Mouse (Mus musculus) natural killer cell, adult 2 months (primary cell): ENCODE data around the gene Fosl2.

Source experiments
- DNase-seq, 2 experiments: peaks; one replicate each; pipeline ENCODE4 v3.0.0; 2022; ENCODE audit warnings: low spot score in 2 of 2

The Fosl2 gene

GRCm38 (mm10) chr5:32135336-32136206 is at the start of gene Fosl2:
Gene Fosl2 (plus strand): TSS chr5:32135801.
- DNase-seq, result peak; percentile 93 to 94

GRCm38 (mm10) chr5:32085971-32086370 is 49.6 kb upstream of the Fosl2 start:
- DNase-seq, result no peak

GRCm38 (mm10) chr5:32086526-32087090 is 49.0 kb upstream of the Fosl2 start:
- no peak for DNase-seq

- no peak for DNase-seq
Measured at GRCm38 (mm10) chr5:32089481-32089880, 46.1 kb upstream of the Fosl2 start.

GRCm38 (mm10) chr5:32092281-32092680 is 43.3 kb upstream of the Fosl2 start:
- DNase-seq, result no peak

- no peak for DNase-seq
Measured at GRCm38 (mm10) chr5:32098691-32099090, 36.9 kb upstream of the Fosl2 start.

GRCm38 (mm10) chr5:32102484-32102883 is 33.1 kb upstream of the Fosl2 start:
- DNase-seq, result no peak

GRCm38 (mm10) chr5:32102971-32103431 is 32.6 kb upstream of the Fosl2 start:
- DNase-seq, result no peak

- DNase-seq, result no peak
Measured at GRCm38 (mm10) chr5:32103545-32103944, 32.1 kb upstream of the Fosl2 start.

GRCm38 (mm10) chr5:32104119-32104990 is 31.2 kb upstream of the Fosl2 start:
- peak; percentile 70 to 76 for DNase-seq

GRCm38 (mm10) chr5:32106473-32107140 is 29.0 kb upstream of the Fosl2 start:
- DNase-seq, result no peak

GRCm38 (mm10) chr5:32110651-32111050 is 24.9 kb upstream of the Fosl2 start:
- DNase-seq, result peak in 1 of 2 experiments; percentile 31

- DNase-seq, result peak; percentile 19 to 35
Measured at GRCm38 (mm10) chr5:32112206-32112916, 23.2 kb upstream of the Fosl2 start.

- no peak for DNase-seq
Measured at GRCm38 (mm10) chr5:32120901-32121376, 14.7 kb upstream of the Fosl2 start.

GRCm38 (mm10) chr5:32121936-32122335 is 13.7 kb upstream of the Fosl2 start:
- DNase-seq, result no peak

GRCm38 (mm10) chr5:32122363-32122762 is 13.2 kb upstream of the Fosl2 start:
- DNase-seq, result no peak

- no peak for DNase-seq
Measured at GRCm38 (mm10) chr5:32124957-32125356, 10.6 kb upstream of the Fosl2 start.

GRCm38 (mm10) chr5:32127226-32127625 is 8.4 kb upstream of the Fosl2 start:
- DNase-seq, result no peak

GRCm38 (mm10) chr5:32127927-32128326 is 7.7 kb upstream of the Fosl2 start:
- DNase-seq, result no peak

- DNase-seq, result peak; percentile 42 to 52
Measured at GRCm38 (mm10) chr5:32132971-32133501, 2.6 kb upstream of the Fosl2 start.
